Mouse (Mus musculus): ENCODE data around the gene Tnfrsf11a. TPM values are rescaled to one million over a fixed set of nuclear protein-coding genes. Genes with fewer than 3 reads are reported as not detected.
"Not testable (repeated sequence)": the region's sequence is repeated elsewhere in the genome, so short reads cannot be mapped to it uniquely, and the experiment has no call there.

Tnfrsf11a gene
- polyA plus RNA-seq, 1 experiment from 2014 or later: 2.6 TPM

- Histone ChIP-seq H3K27ac (ENCODE audit: low read length) (no peak overlapping the region), H3K4me1 (ENCODE audit: control insufficient read depth, insufficient read depth, low read length) (no peaks in the 10 kb centered on the region), H3K9me3 (ENCODE audit: control insufficient read depth, low read depth, low read length) (no peaks in the 10 kb centered on the region), H3K4me3 (ENCODE audit: low read depth, low read length) (no peak overlapping the region), H3K4me2 (replicated peaks; ENCODE audit: low read depth, low read length) (no peak overlapping the region), H3K27me3 (ENCODE audit: control insufficient read depth, insufficient read depth, low read length) (no peaks in the 10 kb centered on the region), H3K36me3 (ENCODE audit: control insufficient read depth, insufficient read depth, low read length) (peaks cover 21% of the 10 kb centered on the region), H3K9ac (replicated peaks; ENCODE audit: low read depth, low read length) (no peak overlapping the region)
- WGBS: 74% methylated on average over 4 of the region's 4 CpGs
- no peak for ATAC-seq (ENCODE audit: insufficient number of reproducible peaks, insufficient read depth, low FRiP score, low read depth)
Measured at GRCm38 (mm10) chr1:105752196-105752595, 28.3 kb upstream of the Tnfrsf11a start.

- ATAC-seq (ENCODE audit: insufficient number of reproducible peaks, insufficient read depth, low FRiP score, low read depth): no peak
- Histone ChIP-seq H3K27ac (ENCODE audit: low read length) (no peak overlapping the region), H3K27me3 (ENCODE audit: control insufficient read depth, insufficient read depth, low read length) (no peaks in the 10 kb centered on the region), H3K4me3 (ENCODE audit: low read depth, low read length) (no peak overlapping the region), H3K4me2 (replicated peaks; ENCODE audit: low read depth, low read length) (no peak overlapping the region), H3K36me3 (ENCODE audit: control insufficient read depth, insufficient read depth, low read length) (peaks cover 21% of the 10 kb centered on the region), H3K9ac (replicated peaks; ENCODE audit: low read depth, low read length) (no peak overlapping the region), H3K4me1 (ENCODE audit: control insufficient read depth, insufficient read depth, low read length) (no peaks in the 10 kb centered on the region), H3K9me3 (ENCODE audit: control insufficient read depth, low read depth, low read length) (no peaks in the 10 kb centered on the region)
- WGBS: 97% methylated on average over 1 of the region's 1 CpGs
Measured at GRCm38 (mm10) chr1:105752944-105753343, 27.6 kb upstream of the Tnfrsf11a start.

GRCm38 (mm10) chr1:105758798-105759197 is 21.7 kb upstream of the Tnfrsf11a start:
- Histone ChIP-seq H3K9ac (replicated peaks; ENCODE audit: low read depth, low read length) (no peak overlapping the region), H3K27ac (ENCODE audit: low read length) (no peak overlapping the region), H3K4me1 (ENCODE audit: control insufficient read depth, insufficient read depth, low read length) (no peaks in the 10 kb centered on the region), H3K36me3 (ENCODE audit: control insufficient read depth, insufficient read depth, low read length) (no peaks in the 10 kb centered on the region; the same call in 1 of the 2 replicates), H3K27me3 (ENCODE audit: control insufficient read depth, insufficient read depth, low read length) (no peaks in the 10 kb centered on the region), H3K4me3 (ENCODE audit: low read depth, low read length) (no peak overlapping the region), H3K9me3 (ENCODE audit: control insufficient read depth, low read depth, low read length) (no peaks in the 10 kb centered on the region), H3K4me2 (replicated peaks; ENCODE audit: low read depth, low read length) (no peak overlapping the region)
- WGBS: 87% methylated on average over 4 of the region's 4 CpGs
- ATAC-seq (ENCODE audit: insufficient number of reproducible peaks, insufficient read depth, low FRiP score, low read depth): no peak

DNA sequence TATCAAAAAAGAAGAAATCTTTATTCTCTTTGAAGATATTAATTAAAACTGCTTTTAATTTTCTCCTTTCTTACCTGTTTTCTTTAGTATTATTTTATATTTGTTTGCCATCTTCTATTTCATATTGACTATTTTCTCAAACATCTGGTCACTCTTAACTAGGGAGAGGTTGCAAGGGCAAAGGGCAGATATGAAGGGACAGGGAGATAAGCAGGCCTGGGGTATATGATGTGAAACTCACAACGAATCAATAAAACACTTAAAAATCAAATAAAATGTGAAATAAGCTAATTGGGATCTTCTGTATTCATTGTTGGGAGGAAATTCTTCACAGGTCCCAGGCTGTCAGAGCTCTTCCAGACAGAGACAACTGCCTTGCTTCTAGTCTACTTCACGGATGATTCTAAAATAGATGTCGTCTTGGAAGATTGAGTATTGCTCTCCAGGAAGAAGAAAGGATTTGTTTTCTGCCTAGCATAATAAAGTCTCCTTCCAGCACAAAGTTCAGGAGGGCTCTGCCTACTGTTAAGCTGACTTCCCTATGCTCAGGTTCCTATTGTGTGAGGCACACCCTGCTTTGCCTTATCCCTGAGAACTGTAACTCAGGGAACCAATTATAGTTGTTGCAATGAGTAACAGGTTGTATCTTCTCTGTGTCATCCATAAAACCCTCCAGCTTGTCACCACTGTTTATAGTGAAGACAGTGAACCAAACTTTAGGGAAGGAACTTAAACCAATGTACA is 20.9 kb upstream of the Tnfrsf11a start:
- no peaks in the 10 kb centered on the region for H3K4me1 ChIP-seq (ENCODE audit: control insufficient read depth, insufficient read depth, low read length)
- H3K9ac ChIP-seq (replicated peaks; ENCODE audit: low read depth, low read length): no peak overlapping the region
- 68% methylated on average over 3 of the region's 3 CpGs for WGBS
- ATAC-seq (ENCODE audit: insufficient number of reproducible peaks, insufficient read depth, low FRiP score, low read depth): no peak
- H3K9me3 ChIP-seq (ENCODE audit: control insufficient read depth, low read depth, low read length): no peaks in the 10 kb centered on the region
- H3K4me3 ChIP-seq (ENCODE audit: low read depth, low read length): no peak overlapping the region
- H3K4me2 ChIP-seq (replicated peaks; ENCODE audit: low read depth, low read length): no peak overlapping the region
- no peak overlapping the region for H3K27ac ChIP-seq (ENCODE audit: low read length)
- no peaks in the 10 kb centered on the region for H3K27me3 ChIP-seq (ENCODE audit: control insufficient read depth, insufficient read depth, low read length)
- no peaks in the 10 kb centered on the region for H3K36me3 ChIP-seq (ENCODE audit: control insufficient read depth, insufficient read depth, low read length)

DNA sequence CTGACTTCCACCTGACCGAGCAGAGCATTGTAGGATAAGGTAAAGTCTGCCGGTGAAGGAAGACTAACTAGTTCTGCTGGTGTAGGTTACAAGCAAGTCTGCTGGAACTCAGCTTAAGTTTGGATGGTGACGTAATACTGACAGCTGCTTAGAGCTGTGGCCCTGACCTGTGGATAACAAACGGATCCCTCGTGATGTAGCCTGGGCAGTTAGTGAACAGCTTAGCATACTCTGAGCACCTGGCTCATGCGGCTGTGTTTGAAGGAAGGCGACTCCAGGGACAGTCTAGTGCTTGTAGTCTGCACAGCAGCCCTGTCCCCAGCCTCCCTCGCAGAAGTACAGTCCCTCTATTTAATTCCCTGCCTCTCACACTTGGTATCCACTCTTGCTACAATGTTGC is 14.9 kb upstream of the Tnfrsf11a start:
- no peaks in the 10 kb centered on the region for H3K4me1 ChIP-seq (ENCODE audit: control insufficient read depth, insufficient read depth, low read length)
- no peak overlapping the region for H3K27ac ChIP-seq (ENCODE audit: low read length)
- H3K9ac ChIP-seq (replicated peaks; ENCODE audit: low read depth, low read length): no peak overlapping the region
- H3K36me3 ChIP-seq (ENCODE audit: control insufficient read depth, insufficient read depth, low read length): no peaks in the 10 kb centered on the region
- no peak overlapping the region for H3K4me2 ChIP-seq (replicated peaks; ENCODE audit: low read depth, low read length)
- no peaks in the 10 kb centered on the region for H3K9me3 ChIP-seq (ENCODE audit: control insufficient read depth, low read depth, low read length)
- no peak for ATAC-seq (ENCODE audit: insufficient number of reproducible peaks, insufficient read depth, low FRiP score, low read depth)
- no peaks in the 10 kb centered on the region for H3K27me3 ChIP-seq (ENCODE audit: control insufficient read depth, insufficient read depth, low read length)
- WGBS: 60% methylated on average over 8 of the region's 8 CpGs
- H3K4me3 ChIP-seq (ENCODE audit: low read depth, low read length): no peak overlapping the region

GRCm38 (mm10) chr1:105766099-105766498 is 14.4 kb upstream of the Tnfrsf11a start:
- WGBS: 73% methylated on average over 9 of the region's 9 CpGs
- H3K27ac ChIP-seq (ENCODE audit: low read length); H3K4me1 ChIP-seq (ENCODE audit: control insufficient read depth, insufficient read depth, low read length); H3K9me3 ChIP-seq (ENCODE audit: control insufficient read depth, low read depth, low read length); ATAC-seq (ENCODE audit: insufficient number of reproducible peaks, insufficient read depth, low FRiP score, low read depth); H3K9ac ChIP-seq (replicated peaks; ENCODE audit: low read depth, low read length); H3K36me3 ChIP-seq (ENCODE audit: control insufficient read depth, insufficient read depth, low read length); H3K27me3 ChIP-seq (ENCODE audit: control insufficient read depth, insufficient read depth, low read length); H3K4me3 ChIP-seq (ENCODE audit: low read depth, low read length); H3K4me2 ChIP-seq (replicated peaks; ENCODE audit: low read depth, low read length): not testable (repeated sequence)

DNA sequence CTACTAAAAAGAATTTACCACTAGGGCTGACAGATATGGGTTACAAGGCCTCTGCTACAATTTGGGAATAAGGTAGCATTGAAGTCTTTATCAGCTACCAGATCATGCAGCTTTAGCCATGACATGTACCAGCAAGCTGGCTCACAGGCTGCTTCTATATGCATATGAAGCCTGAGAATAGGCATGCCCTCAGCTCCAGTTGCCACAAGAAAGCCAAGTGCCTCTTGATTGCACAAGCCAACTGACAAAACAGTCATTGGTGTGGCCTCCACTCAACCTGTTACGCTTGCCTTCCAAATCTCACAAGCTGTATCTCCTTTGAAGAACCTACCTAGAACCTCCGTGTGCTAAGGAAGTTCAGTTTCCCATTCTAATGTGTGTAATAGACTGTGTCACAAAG is 12.1 kb upstream of the Tnfrsf11a start:
- H3K27me3 ChIP-seq (ENCODE audit: control insufficient read depth, insufficient read depth, low read length): no peaks in the 10 kb centered on the region
- H3K4me1 ChIP-seq (ENCODE audit: control insufficient read depth, insufficient read depth, low read length): no peaks in the 10 kb centered on the region
- WGBS: 87% methylated on average over 2 of the region's 2 CpGs
- no peak overlapping the region for H3K4me3 ChIP-seq (ENCODE audit: low read depth, low read length)
- no peaks in the 10 kb centered on the region for H3K9me3 ChIP-seq (ENCODE audit: control insufficient read depth, low read depth, low read length)
- H3K9ac ChIP-seq (replicated peaks; ENCODE audit: low read depth, low read length): no peak overlapping the region
- no peaks in the 10 kb centered on the region for H3K36me3 ChIP-seq (ENCODE audit: control insufficient read depth, insufficient read depth, low read length)
- no peak overlapping the region for H3K27ac ChIP-seq (ENCODE audit: low read length)
- no peak overlapping the region for H3K4me2 ChIP-seq (replicated peaks; ENCODE audit: low read depth, low read length)
- no peak for ATAC-seq (ENCODE audit: insufficient number of reproducible peaks, insufficient read depth, low FRiP score, low read depth)

DNA sequence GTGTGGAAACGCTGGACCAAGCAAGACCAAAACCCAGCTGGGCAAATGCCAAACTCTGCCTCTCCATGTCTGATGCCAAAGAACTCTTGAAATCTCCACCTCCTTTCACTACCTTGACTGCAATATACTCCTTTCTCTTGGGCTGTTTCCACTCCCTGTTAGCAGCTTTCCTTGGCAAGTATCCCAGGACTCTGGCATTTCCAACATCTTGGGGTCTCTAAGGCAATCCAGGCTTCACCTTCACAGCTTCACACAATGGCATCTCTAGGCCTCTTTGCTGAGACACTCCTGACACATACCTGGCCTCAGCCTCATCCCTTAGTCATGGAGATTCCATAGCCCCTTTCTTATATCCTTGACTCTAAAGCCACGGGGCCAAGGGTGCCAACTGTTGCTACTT is 9.8 kb upstream of the Tnfrsf11a start:
- no peaks in the 10 kb centered on the region for H3K36me3 ChIP-seq (ENCODE audit: control insufficient read depth, insufficient read depth, low read length)
- no peaks in the 10 kb centered on the region for H3K9me3 ChIP-seq (ENCODE audit: control insufficient read depth, low read depth, low read length)
- 70% methylated on average over 2 of the region's 2 CpGs for WGBS
- H3K27me3 ChIP-seq (ENCODE audit: control insufficient read depth, insufficient read depth, low read length): no peaks in the 10 kb centered on the region
- no peak overlapping the region for H3K4me2 ChIP-seq (replicated peaks; ENCODE audit: low read depth, low read length)
- no peak overlapping the region for H3K4me3 ChIP-seq (ENCODE audit: low read depth, low read length)
- no peaks in the 10 kb centered on the region for H3K4me1 ChIP-seq (ENCODE audit: control insufficient read depth, insufficient read depth, low read length)
- H3K9ac ChIP-seq (replicated peaks; ENCODE audit: low read depth, low read length): no peak overlapping the region
- ATAC-seq (ENCODE audit: insufficient number of reproducible peaks, insufficient read depth, low FRiP score, low read depth): no peak
- no peak overlapping the region for H3K27ac ChIP-seq (ENCODE audit: low read length)

- Histone ChIP-seq H3K9me3 (ENCODE audit: control insufficient read depth, low read depth, low read length) (no peaks in the 10 kb centered on the region), H3K4me2 (replicated peaks; ENCODE audit: low read depth, low read length) (no peak overlapping the region), H3K4me3 (ENCODE audit: low read depth, low read length) (no peak overlapping the region), H3K4me1 (ENCODE audit: control insufficient read depth, insufficient read depth, low read length) (no peaks in the 10 kb centered on the region), H3K9ac (replicated peaks; ENCODE audit: low read depth, low read length) (no peak overlapping the region), H3K36me3 (ENCODE audit: control insufficient read depth, insufficient read depth, low read length) (no peaks in the 10 kb centered on the region), H3K27ac (ENCODE audit: low read length) (no peak overlapping the region), H3K27me3 (ENCODE audit: control insufficient read depth, insufficient read depth, low read length) (no peaks in the 10 kb centered on the region)
- WGBS: 80% methylated on average over 4 of the region's 4 CpGs
- ATAC-seq (ENCODE audit: insufficient number of reproducible peaks, insufficient read depth, low FRiP score, low read depth): no peak
Measured at GRCm38 (mm10) chr1:105776426-105776825, 4.1 kb upstream of the Tnfrsf11a start.
